Mouse (Mus musculus): Measurements from ENCODE around the gene Tlnrd1.

- no peak for TF ChIP-seq MYOG (IDR thresholded peaks at IDR 0.05; ENCODE audit: control insufficient read depth in 1 of 3, insufficient read depth in 1 of 3, insufficient read length in 2 of 3, low read depth in 2 of 3)
- TF ChIP-seq POLR2A (IDR thresholded peaks at IDR 0.05; ENCODE audit: insufficient read length, low read depth): no peak
- TF ChIP-seq MYOD1 (IDR thresholded peaks at IDR 0.05; ENCODE audit: control insufficient read depth in 1 of 3, insufficient read length in 2 of 3, low read depth in 2 of 3): no peak
- no peak for TF ChIP-seq E2F4 (IDR thresholded peaks at IDR 0.05; ENCODE audit: insufficient read depth)
- no peak for TF ChIP-seq USF1 (IDR thresholded peaks at IDR 0.05; ENCODE audit: low read depth)
- no peak for TF ChIP-seq POLR2AphosphoS2 (IDR thresholded peaks at IDR 0.05; ENCODE audit: insufficient read length, low read depth)
- no peak for TF ChIP-seq MAX (IDR thresholded peaks at IDR 0.05; ENCODE audit: low read depth)
Measured at GRCm38 (mm10) chr7:83904831-83905230, 20.7 kb upstream of the Tlnrd1 start.
